Mouse (Mus musculus) liver, adult 2 months (tissue): ENCODE measurements around the gene Mmp17.

ENCODE experiments used
- CTCF ChIP-seq: fragments of 200-500 bp; IDR thresholded peaks from 2 replicates; pipeline ENCODE4 v1.5.1; 2011; ENCODE audit warnings: low read depth, low read length, control low read depth
- POLR2A ChIP-seq: fragments of 200-500 bp; IDR thresholded peaks from 2 replicates; pipeline ENCODE4 v1.6.1; 2011; ENCODE audit warnings: low read length, control low read depth; ENCODE audit not compliant: insufficient read depth; ENCODE audit errors: extremely low read depth

GRCm38 (mm10) chr5:129551991-129552390 lies 32.0 kb upstream of the Mmp17 start:
- no peak for TF ChIP-seq CTCF
- no peak for TF ChIP-seq POLR2A
